Mouse (Mus musculus): Measurements from ENCODE around the gene Olfr91. TPM values are rescaled to one million over a fixed set of nuclear protein-coding genes. Genes with fewer than 3 reads are reported as not detected.

Gene Olfr91
- polyA plus RNA-seq, 1 experiment from 2014 or later = not detected

Other genes with a start within 250 kb of the Olfr91 start
- gene Trim15, start 231.1 kb downstream of the Olfr91 start, polyA plus RNA-seq (2016; fragmentation: Nextera tagmentation; extraction: Ambion mirVana) = 0.21 and 0.56 TPM in 2 replicates
- gene Trim10, start 228.7 kb downstream of the Olfr91 start, polyA plus RNA-seq (2016; fragmentation: Nextera tagmentation; extraction: Ambion mirVana) = 6.2 and 7.3 TPM in 2 replicates
- not detected in 2 replicates for gene Trim40, start 208.2 kb downstream of the Olfr91 start, polyA plus RNA-seq (2016; fragmentation: Nextera tagmentation; extraction: Ambion mirVana)
- gene Trim31, start 200.2 kb downstream of the Olfr91 start, polyA plus RNA-seq (2016; fragmentation: Nextera tagmentation; extraction: Ambion mirVana) = not detected in 2 replicates
- 0.63 TPM in 2 replicates for gene Rnf39, start 155.4 kb downstream of the Olfr91 start, polyA plus RNA-seq (2016; fragmentation: Nextera tagmentation; extraction: Ambion mirVana)
- 143 and 153 TPM in 2 replicates for gene Ppp1r11, start 146.5 kb downstream of the Olfr91 start, polyA plus RNA-seq (2016; fragmentation: Nextera tagmentation; extraction: Ambion mirVana)
- 75.9 and 78.4 TPM in 2 replicates for gene Znrd1, start 139.7 kb downstream of the Olfr91 start, polyA plus RNA-seq (2016; fragmentation: Nextera tagmentation; extraction: Ambion mirVana)
- gene Znrd1as, start 139.7 kb downstream of the Olfr91 start, polyA plus RNA-seq (2016; fragmentation: Nextera tagmentation; extraction: Ambion mirVana) = 7.3 and 7.6 TPM in 2 replicates
- gene 2410137M14Rik, start 117.0 kb downstream of the Olfr91 start, polyA plus RNA-seq (2016; fragmentation: Nextera tagmentation; extraction: Ambion mirVana) = 0.28 and 0.37 TPM in 2 replicates
- 2.4 and 2.9 TPM in 2 replicates for gene H2-M5, start 108.7 kb downstream of the Olfr91 start, polyA plus RNA-seq (2016; fragmentation: Nextera tagmentation; extraction: Ambion mirVana)
- gene Zfp57, start 97.1 kb downstream of the Olfr91 start, polyA plus RNA-seq (2016; fragmentation: Nextera tagmentation; extraction: Ambion mirVana) = 175 and 190 TPM in 2 replicates
- 0.68 and 0.96 TPM in 2 replicates for gene Mog, start 74.9 kb downstream of the Olfr91 start, polyA plus RNA-seq (2016; fragmentation: Nextera tagmentation; extraction: Ambion mirVana)
- gene Gabbr1, start 52.3 kb downstream of the Olfr91 start, polyA plus RNA-seq (2016; fragmentation: Nextera tagmentation; extraction: Ambion mirVana) = 33.4 and 35.9 TPM in 2 replicates
- gene Olfr90, start 9.8 kb downstream of the Olfr91 start, polyA plus RNA-seq (2016; fragmentation: Nextera tagmentation; extraction: Ambion mirVana) = 0.14 TPM in 1 of 2 replicates, not detected in the other
- gene Olfr92, start 21.8 kb upstream of the Olfr91 start, polyA plus RNA-seq (2016; fragmentation: Nextera tagmentation; extraction: Ambion mirVana) = not detected in 2 replicates
- gene Olfr93, start 63.2 kb upstream of the Olfr91 start, polyA plus RNA-seq (2016; fragmentation: Nextera tagmentation; extraction: Ambion mirVana) = not detected in 2 replicates
- gene Ubd, start 95.6 kb upstream of the Olfr91 start, polyA plus RNA-seq (2016; fragmentation: Nextera tagmentation; extraction: Ambion mirVana) = not detected in 2 replicates
- gene Olfr94, start 102.7 kb upstream of the Olfr91 start, polyA plus RNA-seq (2016; fragmentation: Nextera tagmentation; extraction: Ambion mirVana) = not detected in 2 replicates
- gene Olfr95, start 114.8 kb upstream of the Olfr91 start, polyA plus RNA-seq (2016; fragmentation: Nextera tagmentation; extraction: Ambion mirVana) = not detected in 2 replicates
- not detected in 2 replicates for gene Olfr96, start 121.9 kb upstream of the Olfr91 start, polyA plus RNA-seq (2016; fragmentation: Nextera tagmentation; extraction: Ambion mirVana)
- not detected in 2 replicates for gene Olfr97, start 139.1 kb upstream of the Olfr91 start, polyA plus RNA-seq (2016; fragmentation: Nextera tagmentation; extraction: Ambion mirVana)
- gene Olfr98, start 165.5 kb upstream of the Olfr91 start, polyA plus RNA-seq (2016; fragmentation: Nextera tagmentation; extraction: Ambion mirVana) = not detected in 2 replicates
- 0.99 and 1.6 TPM in 2 replicates for gene H2-M3, start 171.9 kb upstream of the Olfr91 start, polyA plus RNA-seq (2016; fragmentation: Nextera tagmentation; extraction: Ambion mirVana)
- not detected in 2 replicates for gene Olfr99, start 185.2 kb upstream of the Olfr91 start, polyA plus RNA-seq (2016; fragmentation: Nextera tagmentation; extraction: Ambion mirVana)
- not detected in 2 replicates for gene Olfr101, start 206.0 kb upstream of the Olfr91 start, polyA plus RNA-seq (2016; fragmentation: Nextera tagmentation; extraction: Ambion mirVana)
- gene Olfr102, start 218.8 kb upstream of the Olfr91 start, polyA plus RNA-seq (2016; fragmentation: Nextera tagmentation; extraction: Ambion mirVana) = not detected in 2 replicates
- gene Olfr103, start 241.4 kb upstream of the Olfr91 start, polyA plus RNA-seq (2016; fragmentation: Nextera tagmentation; extraction: Ambion mirVana) = not detected in 2 replicates

All from midbrain, embryonic 12.5 days (tissue).